Mouse (Mus musculus): ENCODE measurements around the gene Rsad2.

DNA sequence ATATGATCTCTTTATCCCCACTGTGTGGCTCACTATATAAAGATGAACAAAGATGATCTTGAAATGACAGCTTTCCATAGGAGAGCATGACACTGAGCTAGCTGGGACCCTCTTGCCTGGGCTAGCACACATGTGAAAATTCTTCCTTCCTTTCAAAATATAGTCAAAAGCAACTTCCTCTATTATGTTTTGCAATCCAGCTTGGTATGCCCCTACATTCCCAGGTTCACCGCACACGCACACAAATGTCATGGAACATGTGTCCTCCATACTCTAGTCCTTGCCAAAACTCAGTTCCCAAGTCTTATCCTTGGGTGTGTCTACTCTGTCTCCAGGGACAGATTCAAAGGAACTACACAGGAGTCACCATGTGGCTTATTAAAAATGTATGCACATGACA lies 6.8 kb downstream of the Rsad2 start:
- TF ChIP-seq CTCF (IDR thresholded peaks at IDR 0.05; ENCODE audit: borderline replicate concordance, extremely low read depth, insufficient read depth, insufficient read length) = no peak
- no peak for TF ChIP-seq POLR2A (IDR thresholded peaks at IDR 0.05; ENCODE audit: borderline replicate concordance, extremely low read depth, insufficient read depth, insufficient read length, poor library complexity, severe bottlenecking)

All from brain, embryonic 14.5 days (tissue).